Mouse (Mus musculus): ENCODE measurements around the gene Olfr981.
"Not testable (repeated sequence)": the region's sequence is repeated elsewhere in the genome, so short reads cannot be mapped to it uniquely, and the experiment has no call there.

The Olfr981 gene

GRCm38 (mm10) chr9:40021164-40021563 lies at the start of gene Olfr981:
Gene Olfr981, plus strand, starts transcription at chr9:40021464.
- DNase-seq (ENCODE audit: low spot score) = no peak

GRCm38 (mm10) chr9:39976581-39977145 lies 44.6 kb upstream of the Olfr981 start:
- DNase-seq (ENCODE audit: low spot score) = not testable (repeated sequence)

GRCm38 (mm10) chr9:39991813-39992212 lies 29.5 kb upstream of the Olfr981 start, which contains the start of gene Olfr978:
Gene Olfr978, plus strand, starts transcription at chr9:39992113.
- no peak for DNase-seq (ENCODE audit: low spot score)

- no peak for DNase-seq (ENCODE audit: low spot score)
Measured at GRCm38 (mm10) chr9:40003365-40003764, 17.9 kb upstream of the Olfr981 start, which contains the start of gene Olfr979. Gene Olfr979, minus strand, starts transcription at chr9:40003465.

DNA sequence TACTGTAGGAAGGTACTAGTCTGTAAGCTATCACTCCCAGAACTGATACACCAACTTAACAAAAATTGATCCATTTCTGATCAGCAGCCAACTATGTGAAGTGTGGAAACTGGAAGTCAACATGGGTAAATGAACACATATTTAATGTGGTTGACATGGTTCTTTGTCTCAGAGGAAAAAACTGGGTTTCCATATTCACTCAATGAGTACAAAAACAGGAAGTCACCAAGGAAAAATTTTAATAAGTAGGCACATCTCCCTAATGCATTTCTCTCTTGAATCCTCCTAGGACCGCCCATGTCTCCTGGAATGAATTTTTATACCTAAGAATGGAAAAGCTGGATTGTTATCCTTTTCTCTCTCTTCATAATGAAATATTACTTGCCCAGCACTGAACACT lies 11.8 kb upstream of the Olfr981 start, which contains the start of gene Olfr980:
Gene Olfr980 (minus strand): TSS at position 101 of the 400 bp plus-strand sequence.
- DNase-seq (ENCODE audit: low spot score) = no peak

DNA sequence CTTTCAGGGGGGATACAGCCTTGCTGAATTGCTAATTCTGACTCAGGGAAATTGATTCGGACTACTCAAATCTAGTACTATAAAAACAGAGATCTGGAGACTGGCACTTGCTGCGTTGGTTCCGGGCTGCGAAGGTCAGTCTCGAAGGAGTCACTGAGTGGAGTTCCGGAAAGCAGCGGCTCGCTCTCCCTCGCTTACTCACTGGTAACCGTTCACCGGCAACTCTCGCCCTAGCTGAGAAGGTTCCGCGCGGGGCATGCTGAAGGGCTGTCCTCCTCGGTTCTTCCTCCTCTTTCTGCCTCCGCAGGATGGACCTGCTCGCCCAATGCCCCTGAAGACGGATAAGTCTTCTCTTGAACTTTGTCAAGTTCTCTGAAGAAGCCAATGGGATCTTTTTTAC lies 28.9 kb downstream of the Olfr981 start:
- no peak for DNase-seq (ENCODE audit: low spot score)

DNA sequence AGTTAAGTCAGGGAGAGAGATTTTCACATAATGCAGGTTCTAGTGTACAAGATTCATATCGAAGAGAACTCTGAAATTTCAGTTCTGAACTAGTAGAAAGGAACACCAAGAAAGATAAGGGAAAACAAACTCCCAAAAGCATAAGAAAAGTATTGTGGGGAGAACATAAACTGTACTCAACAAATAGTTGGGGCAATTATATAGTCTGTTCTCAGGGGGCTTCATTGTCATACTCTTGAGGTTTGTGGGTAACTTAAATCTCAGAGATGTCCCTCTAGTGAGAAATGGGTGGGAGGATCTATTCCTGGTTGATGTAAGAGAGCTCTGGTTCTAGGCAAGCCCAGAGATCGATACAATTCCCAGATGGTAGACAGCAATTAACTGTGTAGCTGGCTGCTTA lies 52.3 kb downstream of the Olfr981 start, which contains the start of gene Olfr982:
Gene Olfr982 (plus strand): TSS at position 301 of the 400 bp plus-strand sequence.
- no peak for DNase-seq (ENCODE audit: low spot score)

Measured in ovary, postnatal 10 days (tissue).